Mouse (Mus musculus) R1 (cell line): ENCODE data around the gene Scnm1.
"Not testable (repeated sequence)": the region's sequence is repeated elsewhere in the genome, so short reads cannot be mapped to it uniquely, and the experiment has no call there.

Experiments used
- DNase-seq: peaks from one replicate; pipeline ENCODE4 v3.0.0-alpha.2; 2018; ENCODE audit warnings: low read depth, low spot score

Scnm1 gene

GRCm38 (mm10) chr3:95147924-95148323, 14.1 kb upstream of the Scnm1 start:
- no peak for DNase-seq

- DNase-seq = peak; percentile 77
These were observed 8.8 kb upstream of the Scnm1 start for GRCm38 (mm10) chr3:95142617-95143011.

DNA sequence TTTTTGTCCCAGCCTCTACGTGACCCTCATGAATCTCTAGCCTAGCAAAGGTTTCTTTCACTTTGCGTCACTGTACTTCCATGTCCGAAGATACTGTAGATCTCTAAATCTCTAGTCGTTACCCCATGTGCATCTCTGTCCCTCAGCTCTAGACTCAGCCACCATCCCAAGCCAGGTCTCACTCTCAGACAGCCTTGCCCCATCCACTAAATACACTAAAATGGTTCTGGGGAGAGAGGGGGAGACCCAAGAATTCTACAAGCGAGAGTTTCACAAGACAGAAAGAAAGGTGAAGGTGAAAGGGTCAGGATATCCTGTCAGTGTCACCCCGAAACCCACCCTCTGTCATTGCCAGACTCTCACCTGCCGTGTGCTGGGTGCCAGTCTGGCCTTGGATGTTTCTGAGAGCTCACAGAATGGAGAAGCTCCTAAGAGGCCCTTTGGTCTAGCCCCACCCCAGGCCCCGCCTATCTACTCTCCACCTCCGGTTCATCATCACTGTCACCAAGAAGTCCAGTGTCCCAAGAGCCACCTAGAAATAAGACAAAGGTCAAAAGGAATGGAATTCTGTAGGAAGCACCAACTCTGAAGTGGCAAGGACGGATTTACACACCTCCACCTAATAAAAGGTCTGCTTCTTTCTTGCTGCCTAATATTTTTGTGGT, 8.3 kb upstream of the Scnm1 start, which contains the start of gene Tnfaip8l2:
Gene Tnfaip8l2 (minus strand): TSS at position 409 of the 665 bp plus-strand sequence.
- no peak for DNase-seq

DNA sequence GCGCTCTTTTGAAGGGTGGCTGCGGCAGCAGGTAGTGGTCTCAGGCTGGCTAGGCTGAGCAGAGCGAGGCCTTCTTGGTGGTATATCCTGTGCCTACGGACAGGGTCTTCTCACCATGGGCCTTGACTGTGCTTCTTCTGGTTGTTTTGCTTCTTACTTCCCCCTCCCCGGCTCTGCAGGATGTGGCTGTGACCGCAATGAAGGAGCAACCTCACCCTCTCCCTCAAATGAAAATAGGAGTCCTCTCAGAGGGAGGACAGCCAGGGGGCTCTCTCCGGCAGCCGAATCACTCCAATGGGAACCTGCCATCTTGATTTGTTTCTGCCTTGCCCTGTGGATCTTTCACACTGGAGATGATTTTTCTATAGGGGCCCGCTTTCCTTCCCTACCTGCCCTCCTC, 7.7 kb upstream of the Scnm1 start:
- DNase-seq = no peak

DNA sequence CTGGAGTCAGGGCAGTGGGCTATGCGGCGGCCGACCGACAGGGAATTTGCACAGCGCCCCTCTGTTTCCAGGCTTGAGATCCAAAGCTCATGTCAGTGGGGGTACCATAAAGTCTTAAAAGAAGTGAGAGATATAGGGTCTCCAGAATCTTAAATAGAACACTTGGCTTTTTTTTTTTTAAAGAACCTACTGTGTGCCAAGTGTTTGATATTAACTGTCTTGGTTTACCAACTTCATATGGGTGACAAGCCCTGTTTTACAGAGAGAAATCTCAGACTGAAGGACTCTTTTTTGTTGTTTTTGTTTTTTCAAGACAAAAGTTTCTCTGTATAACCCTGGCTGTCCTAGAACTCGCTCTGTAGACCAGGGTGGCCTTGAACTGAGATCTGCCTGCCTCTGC, 7.0 kb upstream of the Scnm1 start:
- no peak for DNase-seq

- peak; percentile 74 for DNase-seq
These were observed 6.4 kb upstream of the Scnm1 start for GRCm38 (mm10) chr3:95140289-95140595.

DNA sequence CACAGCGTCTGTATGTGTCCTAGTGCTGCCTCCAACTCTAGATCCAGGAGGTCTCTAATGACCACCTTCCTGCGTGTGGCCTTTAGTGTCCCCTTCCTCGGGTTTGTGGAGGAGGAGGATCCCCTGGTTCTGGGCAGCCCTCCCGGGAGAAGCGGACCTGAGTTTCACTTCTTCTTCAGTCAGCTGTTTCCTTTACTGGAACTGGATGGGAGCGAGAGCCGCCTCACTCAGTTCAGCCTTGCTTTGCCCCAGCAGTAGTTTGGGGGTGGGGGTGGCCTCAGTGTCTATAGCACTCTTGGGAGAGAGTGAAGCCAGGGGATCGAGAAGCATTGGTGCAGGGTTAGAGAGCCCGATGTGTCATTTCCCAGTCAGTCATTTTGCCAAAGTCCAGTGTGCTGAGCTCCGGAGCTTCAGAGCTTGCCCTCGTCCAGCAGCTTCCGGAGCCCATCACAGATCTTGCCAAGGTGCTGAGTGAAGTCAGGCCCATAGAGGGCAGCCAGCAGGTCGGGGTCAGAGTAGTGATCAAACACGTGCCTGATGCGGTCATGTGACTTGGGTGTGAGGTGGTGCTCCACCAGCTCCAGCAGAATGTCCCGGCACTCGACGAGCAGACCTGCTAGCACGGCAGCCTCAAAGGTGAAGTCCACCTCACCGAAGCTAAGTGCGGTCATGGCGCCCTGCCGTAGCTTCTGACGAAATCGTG, 5.9 kb upstream of the Scnm1 start:
- DNase-seq = peak; percentile 71

- DNase-seq = no peak
These were observed 2.5 kb upstream of the Scnm1 start for GRCm38 (mm10) chr3:95136336-95136735.

DNA sequence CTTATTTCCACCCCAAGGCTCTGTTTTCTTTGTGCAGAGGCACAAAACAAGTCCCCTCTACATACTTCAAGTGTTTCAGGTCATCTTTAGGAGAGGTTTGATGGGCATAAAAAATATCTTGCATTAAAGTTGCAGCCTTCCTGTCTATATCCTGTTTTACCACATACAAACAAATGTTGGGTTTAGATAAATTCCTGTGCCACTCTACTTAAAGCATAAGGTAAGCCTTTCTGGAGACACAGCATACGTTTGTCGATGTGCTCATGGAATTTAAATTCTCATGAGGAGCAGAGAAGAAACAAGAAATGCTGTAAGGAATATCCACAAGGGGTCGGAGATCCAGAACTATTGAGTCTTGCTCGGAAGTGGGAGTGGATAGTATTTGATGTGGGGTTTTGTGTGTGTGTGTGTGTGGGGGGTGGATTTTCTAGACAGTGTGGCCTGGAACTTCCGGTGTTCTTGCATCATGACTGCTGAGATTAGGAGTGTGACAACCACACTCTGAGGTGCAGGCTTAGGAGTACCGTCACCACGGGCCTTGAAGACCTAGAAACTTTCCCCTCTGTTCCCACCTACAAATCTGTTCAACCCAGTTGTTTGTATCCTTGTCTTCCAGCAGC, 1.7 kb upstream of the Scnm1 start:
- DNase-seq = no peak

DNA sequence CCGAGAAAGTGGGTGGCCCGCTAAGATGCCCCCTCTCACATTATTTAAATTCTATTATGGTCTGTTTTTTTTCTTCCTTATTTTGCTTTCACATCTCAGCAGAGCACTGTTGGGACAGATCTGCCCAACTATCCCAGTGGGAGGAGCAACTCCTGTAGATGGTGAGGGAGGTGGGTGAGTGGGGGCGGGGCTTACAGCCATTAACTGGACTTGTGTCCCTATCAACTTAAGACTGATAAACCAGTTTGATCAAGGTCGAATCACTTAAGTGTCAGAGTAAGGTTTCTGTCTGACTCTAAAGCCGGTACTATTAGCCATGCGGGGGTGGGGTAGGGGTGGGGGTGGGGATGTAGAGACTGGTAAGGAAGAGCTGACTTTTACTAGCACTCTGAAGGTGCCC, 1.2 kb upstream of the Scnm1 start:
- peak; percentile 84 for DNase-seq

DNA sequence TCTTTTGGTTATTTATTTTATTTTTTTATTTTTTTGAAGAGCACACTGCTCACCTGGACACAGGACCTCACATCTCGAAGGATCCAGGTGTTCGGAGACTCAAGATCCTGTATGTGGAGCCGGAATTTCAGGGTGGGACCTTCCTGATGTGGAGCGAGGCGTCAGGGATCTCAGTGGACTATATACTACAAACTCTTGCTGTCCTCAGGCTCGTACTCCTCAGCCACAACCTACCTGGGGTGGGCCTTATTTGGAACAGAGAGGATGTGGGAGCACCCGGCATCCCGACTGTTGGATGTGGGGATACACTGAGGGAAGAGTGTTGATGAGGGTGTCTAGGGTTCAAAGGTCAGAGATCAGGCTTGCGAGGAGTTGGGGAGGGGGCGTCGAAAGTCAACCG, 322 bp upstream of the Scnm1 start:
- not testable (repeated sequence) for DNase-seq

DNA sequence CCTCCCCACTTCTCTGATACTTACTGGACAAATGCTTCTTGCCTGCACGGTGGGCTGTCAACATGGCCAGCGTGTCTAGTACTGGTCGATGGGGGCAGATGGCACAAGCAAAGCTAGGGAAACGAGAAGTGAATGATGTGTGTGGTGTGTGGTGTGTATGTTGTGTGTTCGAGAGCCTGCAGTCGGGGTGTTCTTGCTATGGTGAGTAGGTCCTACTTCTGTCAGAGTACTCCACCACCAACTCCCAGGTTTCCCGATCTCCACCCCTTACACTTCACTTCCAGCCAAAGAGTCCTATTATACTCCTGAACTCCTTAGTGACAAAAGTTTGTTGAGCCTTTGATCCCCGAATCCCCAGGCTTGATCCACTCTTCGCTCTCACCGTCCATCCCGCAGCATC, 635 bp downstream of the Scnm1 start:
- DNase-seq = no peak

- not testable (repeated sequence) for DNase-seq
These were observed 1.4 kb downstream of the Scnm1 start for GRCm38 (mm10) chr3:95132389-95132788.

DNA sequence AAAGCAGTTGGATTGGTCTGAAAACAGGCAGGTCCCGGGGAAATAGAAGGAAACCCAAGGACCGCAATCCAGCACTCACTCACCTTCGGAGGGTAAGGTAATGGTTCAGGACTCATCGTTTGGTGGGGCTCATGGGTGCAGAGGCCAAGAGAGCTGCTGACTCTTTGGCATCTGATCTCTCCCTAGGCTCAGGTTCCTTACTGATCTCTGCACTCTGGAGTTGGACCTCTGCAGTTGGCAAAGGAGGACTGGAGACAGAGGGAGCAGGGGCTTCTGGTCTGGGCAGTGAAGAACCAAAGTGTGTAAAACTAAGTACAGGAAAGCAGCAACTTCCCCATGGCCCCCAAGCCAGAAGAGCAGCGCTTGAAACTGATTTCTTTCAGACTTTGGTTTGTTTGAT, 3.7 kb downstream of the Scnm1 start:
- DNase-seq = no peak

DNA sequence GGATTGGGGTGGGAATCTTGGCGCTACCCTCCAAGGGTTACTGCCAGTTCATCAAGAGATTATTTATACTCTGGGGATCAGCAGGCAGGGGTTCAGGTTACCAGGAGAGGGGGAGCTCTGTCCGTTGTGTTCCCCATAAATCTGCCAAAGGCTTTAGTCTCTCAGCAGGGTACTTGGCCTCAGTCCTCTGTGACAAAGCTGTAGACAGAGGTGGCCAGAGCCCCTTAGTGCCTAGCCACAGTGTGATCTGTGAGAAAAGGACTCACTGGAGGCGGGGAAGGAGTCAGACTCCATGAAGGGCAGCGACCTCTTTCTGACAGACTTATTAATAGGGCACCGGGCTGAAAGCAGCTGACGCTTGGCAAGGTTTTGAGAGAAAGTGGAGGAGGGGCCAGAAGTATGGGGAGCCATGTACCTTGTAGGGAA, 4.6 kb downstream of the Scnm1 start:
- no peak for DNase-seq

DNA sequence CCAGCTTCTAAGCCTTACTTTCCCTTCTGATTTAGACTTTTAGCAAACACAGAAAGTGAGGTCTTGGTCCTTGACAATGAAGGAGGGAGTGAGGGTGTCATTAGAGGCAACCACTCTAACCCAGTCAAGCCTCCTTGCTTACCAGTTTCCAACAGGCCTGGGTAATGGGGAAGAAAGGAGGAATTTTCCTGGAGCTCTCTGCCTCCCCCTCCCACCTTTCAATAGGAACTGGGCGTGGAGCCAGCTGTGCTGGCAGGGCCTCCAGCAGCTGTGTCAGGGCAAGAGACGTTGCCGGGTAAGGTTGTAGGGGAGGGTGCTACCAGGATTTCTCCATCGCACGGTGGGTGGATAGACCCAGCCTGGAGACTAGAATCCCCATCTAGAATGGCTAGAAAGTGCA, 8.8 kb downstream of the Scnm1 start:
- no peak for DNase-seq

- peak; percentile 62 for DNase-seq
These were observed 9.6 kb downstream of the Scnm1 start, which contains the start of gene Tmod4 for GRCm38 (mm10) chr3:95124246-95124645. Gene Tmod4 (plus strand): TSS chr3:95124476.

GRCm38 (mm10) chr3:95121580-95121979, 12.2 kb downstream of the Scnm1 start:
- no peak for DNase-seq

- no peak for DNase-seq
These were observed 16.1 kb downstream of the Scnm1 start for GRCm38 (mm10) chr3:95117751-95118150.

DNA sequence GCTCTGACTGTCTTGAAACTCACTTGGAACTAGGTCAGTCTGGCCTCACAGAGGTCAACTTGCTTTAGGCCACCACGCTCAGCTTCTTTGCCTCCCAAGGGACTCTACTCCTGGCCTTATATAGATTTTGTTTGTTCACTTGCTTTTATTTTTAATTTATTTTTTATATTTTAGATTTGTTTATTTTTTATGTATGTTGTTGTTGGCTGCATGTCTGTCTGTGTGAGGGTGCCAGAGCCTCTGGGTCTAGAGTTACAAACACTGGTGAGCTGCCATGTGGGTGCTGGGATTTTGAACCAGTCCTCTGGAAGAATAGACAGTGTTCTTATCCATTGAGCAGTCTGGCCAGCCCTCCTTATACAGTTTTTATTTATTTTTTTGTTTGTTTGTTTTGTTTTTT, 21.1 kb downstream of the Scnm1 start:
- DNase-seq = no peak

DNA sequence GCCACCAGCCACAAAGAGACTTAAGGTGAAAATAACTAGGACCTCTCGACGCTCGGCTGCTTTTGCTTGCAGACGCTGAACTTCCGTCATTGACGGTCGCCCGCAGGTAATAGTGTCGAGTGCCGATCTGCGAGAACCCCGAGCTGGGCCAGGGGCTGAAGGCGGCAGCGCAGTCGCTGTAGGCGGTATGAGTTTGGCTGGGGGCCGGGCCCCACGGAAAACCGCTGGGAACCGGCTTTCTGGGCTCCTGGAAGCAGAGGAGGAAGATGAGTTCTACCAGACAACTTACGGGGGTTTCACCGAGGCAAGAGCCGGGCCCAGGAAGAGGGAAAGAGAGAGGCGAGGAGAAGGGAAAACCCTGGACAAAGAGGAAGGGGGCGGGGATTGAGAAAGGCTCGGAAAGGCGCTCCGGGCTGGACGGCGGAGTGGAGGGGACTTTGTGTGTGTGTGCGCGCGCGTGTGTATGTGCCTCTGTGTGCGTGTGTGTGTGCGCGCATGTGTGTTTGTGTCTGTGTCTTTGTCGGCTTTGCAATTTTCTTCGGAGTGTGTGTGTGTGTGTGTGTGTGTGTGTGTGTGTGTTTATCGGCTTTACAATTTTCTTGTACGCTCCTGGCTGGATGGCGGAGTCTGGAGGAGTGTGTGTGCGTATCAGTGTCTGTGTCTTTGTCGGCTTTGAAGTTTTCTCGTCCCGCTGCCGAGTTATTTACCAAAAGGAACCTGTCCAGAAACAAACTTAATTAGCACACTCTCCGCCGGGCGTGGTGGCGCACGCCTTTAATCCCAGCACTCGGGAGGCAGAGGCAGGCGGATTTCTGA, 22.7 kb downstream of the Scnm1 start, which contains the start of gene Vps72:
Gene Vps72 (plus strand): TSS at position 112 of the 816 bp plus-strand sequence.
- peak; percentile 97 for DNase-seq

- no peak for DNase-seq
These were observed 25.9 kb downstream of the Scnm1 start for GRCm38 (mm10) chr3:95107898-95108297.
